Mouse (Mus musculus) spleen, adult 2 months (tissue): Measurements from ENCODE around the gene Bcl2l12.

ENCODE experiments used
- CTCF ChIP-seq: fragments of 200-500 bp; IDR thresholded peaks from 2 replicates; pipeline ENCODE4 v1.5.1; 2011; ENCODE audit warnings: mild to moderate bottlenecking, inconsistent platforms; ENCODE audit not compliant: insufficient read depth, insufficient read length, insufficient replicate concordance; ENCODE audit errors: extremely low read depth
- POLR2A ChIP-seq: fragments of 200-500 bp; IDR thresholded peaks from 2 replicates; pipeline ENCODE4 v1.6.1; 2011; ENCODE audit warnings: low read depth, low read length, inconsistent platforms

DNA sequence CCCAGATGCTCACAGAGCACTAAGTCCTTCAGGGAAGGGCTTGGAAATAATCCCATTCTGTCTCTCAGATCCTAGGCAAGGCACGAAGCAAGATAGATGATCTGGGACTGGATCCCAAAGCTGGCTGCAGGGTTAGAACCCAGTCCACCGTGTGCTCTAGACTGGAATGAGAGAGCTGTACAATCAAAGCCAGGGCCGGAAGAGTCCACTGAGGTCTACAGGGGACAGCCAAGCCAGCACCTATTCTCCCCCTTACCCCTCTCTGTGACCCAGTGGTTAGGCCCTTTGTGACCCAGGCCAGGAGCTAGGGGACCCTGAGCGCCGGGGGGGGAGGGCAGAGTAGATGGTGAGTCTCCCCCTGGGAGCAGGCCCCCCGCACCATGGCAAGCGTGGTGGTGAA, 55.6 kb downstream of the Bcl2l12 start, which contains the start of gene Tsks:
- TF ChIP-seq POLR2A (no peak), CTCF (no peak)
